Mouse (Mus musculus) thymus, postnatal 0 days (tissue): ENCODE measurements around the gene Slc16a12. TPM values are rescaled to one million over a fixed set of nuclear protein-coding genes. Genes with fewer than 3 reads are reported as not detected.
A peak's percentile ranks its signal among the peaks of the same experiment; 100 is the strongest.
"Not testable (repeated sequence)": the region's sequence is repeated elsewhere in the genome, so short reads cannot be mapped to it uniquely, and the experiment has no call there.

ENCODE experiments used
- DNase-seq: peaks from one replicate; pipeline ENCODE4 v3.0.0-alpha.2; 2015; ENCODE audit warnings: low spot score
- polyA plus RNA-seq: library from polyadenylated mRNA; unstranded; fragments of >200 nt; fragmentation: Nextera tagmentation; extraction: Ambion mirVana; gene quantifications from 2 replicates; pipeline ENCODE4 v1.2.1, GENCODE M21; 2015

The Slc16a12 gene
- polyA plus RNA-seq, result 0.23 and 0.26 TPM in 2 replicates

GRCm38 (mm10) chr19:34746688-34747504 lies at the start of gene Slc16a12:
TSS of gene Slc16a12 (minus strand) at chr19:34747289.
- no peak for DNase-seq

GRCm38 (mm10) chr19:34796396-34796795 lies 49.3 kb upstream of the Slc16a12 start:
- DNase-seq, result no peak

- DNase-seq, result no peak
Observed at GRCm38 (mm10) chr19:34782491-34782890, 35.4 kb upstream of the Slc16a12 start.

DNA sequence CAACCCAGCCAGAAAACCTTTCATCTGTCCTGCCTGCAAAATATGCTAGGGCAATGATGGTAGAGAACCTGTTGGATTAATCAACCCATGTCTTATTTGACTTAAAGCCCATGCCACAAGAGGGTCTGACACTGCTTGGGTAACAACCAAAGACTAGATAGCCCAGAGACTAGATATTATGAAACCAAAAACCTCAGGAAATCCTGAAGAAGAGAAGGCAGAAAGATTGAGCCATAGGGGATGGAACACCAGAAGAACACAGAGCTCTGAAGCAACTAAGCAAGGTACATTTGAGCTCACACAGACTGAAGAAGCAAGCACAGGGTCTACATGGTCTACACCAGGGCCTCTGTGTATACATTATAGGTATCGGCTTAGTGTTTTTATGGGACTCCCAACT lies 31.9 kb upstream of the Slc16a12 start:
- no peak for DNase-seq

DNA sequence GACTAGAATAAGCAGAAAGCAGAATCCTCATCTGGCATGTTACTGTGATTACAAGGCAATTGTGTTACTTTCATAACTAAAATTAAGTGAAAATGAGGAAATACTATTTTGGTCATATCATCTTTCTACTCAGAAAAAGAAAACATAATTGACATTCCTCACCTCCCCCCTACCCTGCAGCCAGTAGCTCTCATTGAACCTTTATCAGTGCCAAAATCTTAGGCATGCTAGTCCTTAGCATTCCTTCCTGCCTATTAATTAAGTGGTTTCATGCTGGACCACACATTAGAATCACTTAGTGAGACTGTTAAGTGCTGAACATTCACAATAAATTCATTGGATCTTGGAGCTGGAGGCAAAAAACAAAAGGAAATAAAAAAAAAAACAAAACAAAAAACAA lies 31.0 kb upstream of the Slc16a12 start:
- DNase-seq, result no peak

- DNase-seq, result peak; percentile 49
Observed at GRCm38 (mm10) chr19:34772775-34773174, 25.7 kb upstream of the Slc16a12 start.

DNA sequence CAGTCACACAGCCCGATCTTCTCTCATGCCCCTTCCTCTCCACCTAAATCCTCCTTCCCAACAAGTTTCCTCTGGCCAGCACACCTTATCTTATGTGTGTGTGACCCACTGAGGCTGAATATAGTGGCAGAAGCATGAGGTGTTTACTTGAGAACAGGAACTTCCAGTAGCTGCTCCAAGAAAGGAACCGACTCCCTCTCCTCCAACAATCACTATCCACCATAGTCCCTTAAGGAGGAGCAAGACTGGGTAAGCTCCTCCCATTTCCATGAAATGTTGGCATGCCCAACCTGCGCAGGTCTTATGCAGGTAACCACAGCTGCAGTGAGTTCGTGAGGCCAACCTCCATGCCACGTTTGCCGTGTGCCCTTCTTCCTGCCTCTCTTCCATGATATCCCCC lies 23.7 kb upstream of the Slc16a12 start:
- DNase-seq, result no peak

GRCm38 (mm10) chr19:34758754-34759153 lies 11.7 kb upstream of the Slc16a12 start:
- no peak for DNase-seq

DNA sequence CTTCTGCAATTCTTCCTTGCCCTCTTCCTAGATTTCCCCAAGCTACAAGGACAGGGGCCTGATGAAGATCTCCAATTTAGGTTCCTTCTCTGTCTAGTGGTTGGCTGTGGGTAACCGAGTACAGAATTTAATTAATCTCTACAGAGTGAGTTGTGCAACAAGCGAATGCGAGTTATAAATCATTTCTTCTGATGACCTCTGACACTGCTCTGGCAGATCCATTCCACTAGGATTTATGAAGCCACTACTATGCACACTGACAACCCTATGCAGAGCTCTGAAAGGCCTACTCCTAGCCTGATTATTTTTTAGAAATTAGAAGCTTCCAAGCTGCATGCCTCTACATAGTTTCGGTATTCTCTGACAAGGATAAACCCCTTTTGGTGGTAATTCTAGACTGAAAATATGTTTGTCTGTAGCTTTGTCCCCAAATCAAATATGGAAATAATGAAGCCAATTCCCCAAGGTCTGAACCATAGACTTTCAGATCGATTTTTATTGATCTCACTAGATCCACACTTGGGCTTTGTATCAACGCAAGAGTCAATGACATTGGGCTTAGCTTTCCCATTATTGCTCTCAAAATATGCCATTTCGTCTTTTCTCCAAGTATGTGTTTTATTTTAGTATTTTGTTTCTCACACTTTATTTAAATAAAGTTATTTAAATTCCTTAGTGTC lies 9.6 kb upstream of the Slc16a12 start:
- DNase-seq, result no peak

GRCm38 (mm10) chr19:34755680-34756079 lies 8.6 kb upstream of the Slc16a12 start:
- no peak for DNase-seq

DNA sequence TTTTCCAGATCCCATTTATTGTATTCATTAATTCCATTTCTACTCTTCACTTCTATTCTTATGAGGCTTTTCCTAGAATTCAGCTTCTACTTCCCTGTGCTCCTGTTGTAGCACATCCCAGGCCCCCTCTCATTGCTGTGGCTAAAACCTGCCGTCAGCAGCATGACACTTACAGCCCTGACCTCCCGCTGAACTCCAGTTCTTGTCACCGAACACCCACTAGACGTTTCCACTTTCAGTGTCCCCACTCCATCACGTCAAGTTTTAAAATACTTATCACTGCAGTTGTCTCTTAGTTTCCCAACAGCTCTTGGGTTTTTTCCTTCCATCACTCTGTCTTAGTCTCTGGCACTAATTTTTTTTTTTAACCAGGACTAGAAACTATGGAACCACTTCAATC lies 6.2 kb upstream of the Slc16a12 start:
- DNase-seq, result no peak

DNA sequence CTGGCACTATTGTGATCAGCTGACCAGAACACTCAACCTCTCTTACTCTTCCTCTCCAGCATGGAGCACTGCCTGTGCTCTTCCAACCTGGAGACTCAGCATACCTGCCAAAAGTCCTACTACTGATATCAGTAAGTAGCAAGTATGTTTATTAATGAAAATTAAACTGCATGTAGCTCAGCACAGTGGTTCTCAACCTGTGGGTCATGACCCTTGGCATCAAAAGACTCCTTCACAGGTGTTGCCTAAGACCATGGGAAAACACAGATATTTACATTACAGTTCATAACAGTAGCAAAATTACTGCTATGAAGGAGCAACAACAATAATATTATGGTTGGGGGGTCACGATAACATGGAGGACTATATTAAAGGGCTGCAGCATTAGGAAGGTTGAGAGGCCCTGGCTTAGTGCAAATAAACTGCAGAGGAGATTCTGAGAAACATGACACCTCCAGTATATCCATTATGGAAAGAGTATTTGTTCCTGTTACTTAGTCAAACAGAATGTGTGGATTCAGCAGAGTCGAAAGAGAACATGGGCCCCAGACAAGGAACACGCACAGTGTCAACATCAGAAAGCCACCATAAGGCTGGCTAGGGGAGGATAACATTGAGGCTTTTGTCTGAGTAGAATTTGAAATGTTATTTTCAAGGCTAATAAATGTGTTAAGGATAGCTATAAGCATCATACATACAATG lies 5.5 kb upstream of the Slc16a12 start:
- no peak for DNase-seq

DNA sequence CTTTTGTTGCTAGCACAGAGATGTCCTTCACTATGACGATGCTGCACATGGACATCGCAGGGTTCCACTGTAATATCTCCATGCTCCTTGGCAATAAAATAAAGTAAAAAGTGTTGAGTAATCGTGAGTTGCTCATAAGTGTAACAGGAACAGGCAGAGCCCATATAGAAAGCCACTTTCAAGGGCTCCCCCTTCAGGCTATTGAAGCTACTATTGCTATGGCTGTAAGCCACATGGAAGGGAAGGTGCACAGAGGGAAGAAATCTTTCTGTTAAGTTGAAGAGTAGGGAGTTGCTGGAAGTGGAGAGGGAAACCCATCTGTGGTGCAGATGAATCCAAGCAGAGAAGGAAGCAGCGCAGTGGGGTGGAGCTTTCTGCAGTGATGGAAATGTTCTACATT lies 4.1 kb upstream of the Slc16a12 start:
- no peak for DNase-seq

DNA sequence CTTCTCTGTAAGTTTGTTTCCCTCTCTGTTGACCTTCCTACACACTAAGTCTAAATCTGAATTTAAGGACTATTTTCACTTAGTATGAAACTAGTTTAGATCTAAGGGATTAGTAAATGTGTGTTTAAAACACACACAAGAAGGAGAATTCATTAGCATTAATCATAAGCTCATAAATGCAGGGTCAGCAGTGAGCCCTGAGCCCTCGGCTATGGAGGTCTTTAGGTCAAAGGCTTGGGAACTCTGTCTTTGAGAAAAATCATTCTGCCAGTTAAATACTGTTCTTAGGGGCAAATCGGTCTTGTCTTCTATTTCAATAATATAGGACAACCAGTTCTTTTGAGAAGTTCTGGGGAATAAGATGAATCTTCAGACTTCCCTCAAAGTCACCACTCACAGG lies 1.9 kb upstream of the Slc16a12 start:
- DNase-seq, result no peak

GRCm38 (mm10) chr19:34747969-34748368 lies 880 bp upstream of the Slc16a12 start:
- not testable (repeated sequence) for DNase-seq

DNA sequence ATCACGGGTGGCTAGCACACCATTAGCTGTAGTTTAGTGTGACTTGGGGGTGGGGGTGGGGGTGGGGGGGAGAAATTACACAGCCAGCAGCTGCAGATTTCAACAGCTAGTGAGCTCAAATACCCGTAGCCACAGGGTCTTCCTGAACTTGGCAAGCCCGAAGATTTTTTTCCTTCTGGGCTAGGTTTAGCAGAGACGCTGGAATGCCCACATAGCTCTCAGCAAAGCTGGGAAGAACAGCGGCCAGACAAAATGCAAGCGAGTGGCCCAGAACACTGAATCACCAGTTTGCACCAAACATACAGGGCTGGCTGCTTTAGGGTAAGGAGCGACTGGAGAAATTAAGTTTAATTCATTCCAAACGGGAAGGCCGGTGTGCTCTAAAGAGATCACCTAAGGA lies 888 bp downstream of the Slc16a12 start:
- no peak for DNase-seq

DNA sequence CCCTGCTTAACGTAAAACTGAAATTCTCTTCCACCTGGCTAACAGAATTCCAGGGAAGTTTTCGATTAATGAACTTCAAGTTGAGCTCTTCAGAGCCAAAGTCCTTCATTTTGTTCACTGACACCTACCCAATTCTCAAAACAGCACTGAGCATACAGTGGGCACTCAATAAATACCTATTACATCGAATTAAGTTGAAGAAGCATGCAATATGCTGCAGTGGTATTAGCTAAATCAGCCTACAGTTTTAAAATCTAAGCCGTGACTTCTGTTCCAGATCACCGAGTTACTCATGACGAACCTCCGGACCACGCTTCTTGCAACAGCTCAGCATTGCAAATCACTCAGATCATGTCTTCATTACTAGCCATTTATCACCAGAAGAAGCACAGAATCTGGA lies 2.1 kb downstream of the Slc16a12 start:
- no peak for DNase-seq

GRCm38 (mm10) chr19:34737916-34738315 lies 9.2 kb downstream of the Slc16a12 start:
- no peak for DNase-seq

- DNase-seq, result no peak
Observed at GRCm38 (mm10) chr19:34735900-34736299, 11.2 kb downstream of the Slc16a12 start.

DNA sequence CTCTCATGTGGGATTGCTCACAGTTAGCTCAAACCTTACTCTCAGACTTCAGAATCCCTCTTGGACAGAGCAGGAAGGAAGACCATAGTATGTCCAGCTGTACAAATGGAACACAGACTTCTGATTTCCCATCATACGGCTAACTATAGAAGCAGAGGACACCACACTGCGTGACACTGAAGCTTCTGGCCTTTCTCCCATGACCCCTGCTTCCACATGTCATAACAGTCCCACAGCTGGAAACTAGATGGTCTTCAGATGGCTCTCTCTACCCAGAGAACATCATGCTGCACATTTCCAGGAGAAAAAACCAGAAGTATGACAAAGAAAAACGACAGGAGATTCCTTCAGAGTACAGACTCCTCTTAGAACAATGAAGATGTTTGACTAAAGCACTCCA lies 14.1 kb downstream of the Slc16a12 start:
- DNase-seq, result no peak

DNA sequence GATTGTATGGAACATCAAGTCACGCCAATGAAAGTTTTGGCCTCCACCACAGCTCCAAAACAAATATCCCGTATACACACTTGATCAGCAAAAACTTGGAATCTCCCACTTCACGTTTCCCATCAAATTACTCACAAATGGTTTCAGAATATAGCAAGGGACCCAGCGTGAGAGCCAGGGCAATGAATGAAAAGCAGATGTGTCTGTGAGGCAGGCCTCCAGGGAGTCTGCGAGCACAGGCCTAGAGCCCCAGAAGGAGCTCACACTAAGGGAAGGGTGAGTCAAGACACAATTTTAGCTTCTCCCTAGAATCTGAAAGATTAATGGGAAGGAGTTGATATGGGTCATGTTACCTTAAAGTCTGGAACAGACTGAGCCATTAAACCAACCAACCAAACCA lies 15.7 kb downstream of the Slc16a12 start:
- DNase-seq, result no peak

GRCm38 (mm10) chr19:34730584-34730983 lies 16.5 kb downstream of the Slc16a12 start:
- DNase-seq, result no peak
